Mouse (Mus musculus) T-cell, adult 66 days (primary cell): ENCODE results near the gene 4933415F23Rik. TPM values are rescaled to one million over a fixed set of nuclear protein-coding genes. Genes with fewer than 3 reads are reported as not detected.

ENCODE experiments used
- total RNA-seq, 2 experiments: library from RNA; stranded (reverse); gene quantifications; 3 replicates in 1 of 2; 4 replicates in 1 of 2; pipeline ENCODE4 v1.2.4; 2023

4933415F23Rik gene
- total RNA-seq, result not detected

DNA sequence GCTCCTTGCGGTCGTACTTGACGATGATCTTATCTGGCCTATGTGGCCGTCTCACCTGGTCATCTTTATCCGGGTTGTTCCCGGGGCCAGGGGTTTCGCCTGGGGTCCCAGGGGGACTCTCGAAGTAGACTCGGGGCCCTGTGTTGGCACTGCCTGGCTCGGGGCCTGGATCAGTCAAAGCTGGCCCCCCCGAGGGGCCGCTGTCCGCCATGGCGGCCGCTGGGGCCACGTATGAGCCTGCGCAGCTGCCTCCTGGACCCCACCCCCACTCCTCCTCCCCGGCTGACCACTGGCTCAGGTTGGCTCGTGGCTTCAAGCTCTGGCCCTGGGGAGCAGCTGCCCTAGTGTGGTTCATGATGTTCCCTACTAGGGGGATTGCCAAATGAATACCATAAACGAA is at the start of gene 4933415F23Rik:
TSS of gene 4933415F23Rik (minus strand) at position 233 of the 400 bp plus-strand sequence.

